Mouse (Mus musculus) spleen, adult 2 months (tissue): ENCODE results near the gene Nphp3.

Experiments
- CTCF ChIP-seq: fragments of 200-500 bp; IDR thresholded peaks from 2 replicates; pipeline ENCODE4 v1.5.1; 2011; ENCODE audit warnings: mild to moderate bottlenecking, inconsistent platforms; ENCODE audit not compliant: insufficient read depth, insufficient read length, insufficient replicate concordance; ENCODE audit errors: extremely low read depth
- POLR2A ChIP-seq: fragments of 200-500 bp; IDR thresholded peaks from 2 replicates; pipeline ENCODE4 v1.6.1; 2011; ENCODE audit warnings: low read depth, low read length, inconsistent platforms

- TF ChIP-seq CTCF: peak; percentile 58; the same call in 1 of the 2 replicates
- no peak for TF ChIP-seq POLR2A
Observed at GRCm38 (mm10) chr9:104002913-104003330, 578 bp downstream of the Nphp3 start.
